Mouse (Mus musculus): ENCODE results near the gene Gpatch8.

Gene Gpatch8

GRCm38 (mm10) chr11:102447497-102447896 is 108.7 kb downstream of the Gpatch8 start, which contains the start of gene Fam171a2:
TSS of gene Fam171a2 (minus strand) at chr11:102447682.
- peak; percentile 93 to 95 for DNase-seq

DNA sequence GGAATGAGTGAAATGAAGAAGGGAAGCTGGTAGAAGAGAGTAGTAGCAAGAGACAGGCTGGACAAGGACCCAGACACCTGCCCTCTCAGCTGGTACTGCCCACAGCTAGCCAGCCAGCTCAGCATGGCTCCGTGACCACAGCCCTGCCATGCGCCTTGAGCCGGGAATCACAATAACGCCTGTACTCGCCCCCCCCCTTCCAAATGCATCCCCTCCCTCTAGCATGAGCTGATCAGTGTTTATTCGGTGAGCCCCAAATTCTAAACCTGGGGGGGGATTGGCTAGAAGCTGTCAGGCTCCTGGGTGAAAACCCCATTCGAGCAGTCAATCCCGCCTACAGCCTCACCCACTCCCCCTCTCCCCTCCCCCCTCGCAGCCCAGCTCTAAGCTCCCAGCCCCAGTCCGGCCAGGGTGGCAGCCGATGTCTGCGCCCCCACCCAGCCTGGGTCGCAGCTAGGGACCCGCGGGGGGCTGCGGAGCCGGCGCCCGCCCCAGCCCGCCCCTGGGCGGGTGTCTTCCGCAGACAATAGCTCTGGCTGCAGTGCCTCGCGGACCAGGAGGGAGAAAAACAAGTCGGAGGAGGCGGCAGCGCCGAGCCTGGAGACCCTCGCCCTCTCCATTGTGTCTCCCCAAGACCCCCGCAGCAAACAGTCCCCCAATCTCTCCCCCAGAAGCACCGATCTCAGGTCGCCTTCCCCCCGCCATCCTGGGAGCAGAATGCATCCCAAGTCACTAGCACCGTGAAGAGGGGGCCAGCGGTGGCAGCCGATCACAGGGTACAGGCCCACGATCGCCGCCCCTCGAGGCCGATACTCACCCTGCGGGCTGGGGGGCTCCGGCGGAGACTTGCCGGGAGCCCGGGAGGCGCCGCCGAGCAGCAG is 109.4 kb downstream of the Gpatch8 start:
- DNase-seq, result peak; percentile 76 to 83

DNA sequence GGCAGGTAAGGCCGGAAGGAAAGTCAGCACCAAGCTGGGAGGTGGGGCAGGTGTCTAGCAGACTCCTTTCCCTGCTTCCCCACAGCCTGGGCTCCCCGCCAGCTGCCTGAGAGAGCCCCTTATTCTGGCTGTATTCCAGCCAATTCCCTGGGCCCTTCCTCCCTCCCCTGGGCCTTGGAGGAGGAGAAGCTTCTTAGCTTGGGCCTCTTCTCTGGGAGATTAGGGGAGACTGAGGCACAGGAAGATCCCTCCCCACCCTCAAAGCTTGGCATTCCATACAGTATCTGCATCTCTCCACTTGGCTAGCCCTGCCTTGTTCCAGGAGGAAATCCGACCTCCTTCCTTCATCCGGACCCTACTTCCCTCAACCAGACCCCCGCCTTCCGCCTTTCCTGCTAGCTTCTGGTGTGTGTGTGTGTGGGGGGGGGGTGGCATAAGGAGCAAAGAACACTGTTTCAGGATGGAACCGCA is 110.3 kb downstream of the Gpatch8 start:
- DNase-seq, result peak; percentile 68 to 77

DNA sequence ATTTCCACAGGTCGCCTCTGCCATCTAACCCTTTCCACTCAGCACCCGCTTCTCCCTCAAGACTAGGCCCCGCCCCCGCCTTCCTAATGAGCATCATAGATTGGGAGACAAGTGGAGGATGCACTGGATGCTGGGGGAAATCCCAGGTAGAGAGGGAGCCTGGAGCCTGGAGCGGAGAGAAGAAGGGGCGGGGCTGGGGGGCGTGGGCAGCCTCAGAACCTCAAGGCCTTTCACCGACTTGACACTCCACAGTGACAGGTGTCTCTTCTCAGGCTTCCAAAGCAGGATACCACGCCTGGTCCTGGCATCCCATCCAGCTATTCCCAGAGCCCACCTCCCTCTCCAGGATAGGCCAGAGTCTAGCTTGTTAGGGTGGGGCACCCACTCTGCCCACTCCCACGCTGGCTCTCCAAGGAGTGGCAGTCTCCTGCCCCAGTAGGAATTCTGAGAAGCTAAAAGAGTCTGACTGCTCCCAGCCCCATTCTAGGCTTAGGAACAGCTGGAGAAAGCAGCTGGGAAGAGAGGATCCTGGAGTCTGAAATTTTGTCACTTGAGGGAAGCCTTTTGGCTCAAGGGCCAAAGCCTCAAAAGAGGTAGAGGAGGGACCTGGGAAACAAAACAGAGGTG is 110.8 kb downstream of the Gpatch8 start:
- peak; percentile 47 to 56 for DNase-seq

- DNase-seq, result no peak
These were observed 111.4 kb downstream of the Gpatch8 start for GRCm38 (mm10) chr11:102444781-102445180.

- no peak for DNase-seq
These were observed 111.9 kb downstream of the Gpatch8 start for GRCm38 (mm10) chr11:102444321-102444720.

- DNase-seq, result no peak
These were observed 112.5 kb downstream of the Gpatch8 start for GRCm38 (mm10) chr11:102443740-102444139.

DNA sequence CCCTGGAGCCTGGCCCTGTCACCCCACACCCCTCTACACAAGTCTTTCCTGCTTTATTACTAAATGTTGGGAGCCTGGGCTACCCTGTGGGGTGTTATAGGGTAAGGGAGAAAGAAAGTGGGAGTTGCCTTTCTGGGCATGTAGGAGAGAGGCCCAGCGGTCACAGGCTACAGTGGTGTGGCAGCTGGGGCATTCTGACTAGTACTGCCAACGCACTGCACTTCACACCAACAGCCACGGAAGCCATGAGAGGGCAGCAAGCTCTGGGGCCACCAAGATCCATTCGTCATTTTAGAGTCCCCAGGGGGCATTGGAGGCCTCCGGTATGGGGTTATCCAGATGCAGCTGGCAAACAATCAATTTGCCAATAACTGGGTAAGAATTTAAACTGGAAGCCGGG is 114.1 kb downstream of the Gpatch8 start:
- DNase-seq, result no peak

- no peak for DNase-seq
These were observed 114.8 kb downstream of the Gpatch8 start for GRCm38 (mm10) chr11:102441434-102441833.

DNA sequence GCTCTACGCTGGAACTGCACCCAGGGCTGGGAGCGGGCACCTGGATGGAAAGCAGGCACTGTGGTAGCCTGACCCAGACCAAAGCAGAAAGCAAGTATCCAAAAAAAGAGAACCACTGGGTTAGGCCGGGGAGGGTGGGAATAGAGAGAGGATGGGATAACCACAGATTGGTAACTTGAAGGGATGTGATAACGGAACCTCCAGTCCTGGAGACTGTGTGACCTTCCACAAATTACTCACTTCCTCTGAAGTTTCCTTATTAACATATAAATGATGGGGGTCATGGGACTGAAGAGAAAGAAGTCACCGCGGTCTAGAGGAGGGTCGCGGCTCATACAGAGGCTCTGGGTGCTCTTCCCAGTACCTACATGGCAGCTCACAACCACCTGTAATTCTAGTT is 115.9 kb downstream of the Gpatch8 start:
- no peak for DNase-seq

DNA sequence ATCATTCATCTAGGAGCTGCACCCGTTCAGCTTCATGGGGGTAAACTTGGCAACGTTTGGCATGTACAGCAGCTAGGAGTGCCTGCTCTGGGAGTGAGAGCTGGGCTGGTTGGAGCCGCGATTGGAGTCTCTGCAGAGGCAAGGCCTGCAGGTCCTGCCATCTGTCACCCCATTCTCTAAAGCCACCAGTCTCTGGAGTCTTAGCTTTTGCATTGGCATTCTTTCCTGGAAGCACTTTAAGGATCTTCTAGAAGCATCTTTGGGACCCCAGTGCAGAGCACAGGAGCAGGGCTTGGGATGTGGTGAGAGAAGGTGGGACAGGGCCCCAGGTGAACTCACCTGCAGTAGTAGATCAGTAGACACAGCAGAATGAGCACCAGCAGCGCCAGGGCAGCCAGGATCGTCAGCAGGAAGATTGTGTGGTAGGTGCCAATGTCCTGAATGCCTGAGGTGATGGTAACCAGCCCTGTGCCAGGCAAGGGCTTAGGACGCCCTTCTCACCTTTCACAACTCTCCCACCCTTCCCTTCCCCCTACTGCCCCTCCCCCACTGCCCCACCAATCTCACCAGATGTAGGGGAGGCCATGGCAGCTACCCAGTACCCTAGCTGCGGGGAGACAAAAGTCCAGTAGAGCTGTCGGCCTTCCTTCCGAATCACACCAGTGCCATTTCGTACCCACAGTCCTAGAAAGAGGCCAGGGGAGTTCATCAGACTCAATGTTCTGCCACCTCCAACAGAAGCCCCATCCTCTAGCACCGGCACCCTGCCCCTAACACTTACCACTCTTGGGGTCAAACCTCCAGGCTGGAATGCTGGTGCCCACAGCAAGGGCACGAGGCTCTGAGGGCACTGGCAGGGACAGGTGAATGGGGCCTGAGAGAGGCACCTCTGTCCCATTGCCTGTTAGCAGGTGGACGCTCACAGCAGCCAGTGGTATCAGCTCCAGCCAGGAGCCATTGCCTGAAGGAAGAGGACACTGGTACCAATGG is 116.8 kb downstream of the Gpatch8 start:
- DNase-seq, result peak in 1 of 2 experiments; percentile 56

DNA sequence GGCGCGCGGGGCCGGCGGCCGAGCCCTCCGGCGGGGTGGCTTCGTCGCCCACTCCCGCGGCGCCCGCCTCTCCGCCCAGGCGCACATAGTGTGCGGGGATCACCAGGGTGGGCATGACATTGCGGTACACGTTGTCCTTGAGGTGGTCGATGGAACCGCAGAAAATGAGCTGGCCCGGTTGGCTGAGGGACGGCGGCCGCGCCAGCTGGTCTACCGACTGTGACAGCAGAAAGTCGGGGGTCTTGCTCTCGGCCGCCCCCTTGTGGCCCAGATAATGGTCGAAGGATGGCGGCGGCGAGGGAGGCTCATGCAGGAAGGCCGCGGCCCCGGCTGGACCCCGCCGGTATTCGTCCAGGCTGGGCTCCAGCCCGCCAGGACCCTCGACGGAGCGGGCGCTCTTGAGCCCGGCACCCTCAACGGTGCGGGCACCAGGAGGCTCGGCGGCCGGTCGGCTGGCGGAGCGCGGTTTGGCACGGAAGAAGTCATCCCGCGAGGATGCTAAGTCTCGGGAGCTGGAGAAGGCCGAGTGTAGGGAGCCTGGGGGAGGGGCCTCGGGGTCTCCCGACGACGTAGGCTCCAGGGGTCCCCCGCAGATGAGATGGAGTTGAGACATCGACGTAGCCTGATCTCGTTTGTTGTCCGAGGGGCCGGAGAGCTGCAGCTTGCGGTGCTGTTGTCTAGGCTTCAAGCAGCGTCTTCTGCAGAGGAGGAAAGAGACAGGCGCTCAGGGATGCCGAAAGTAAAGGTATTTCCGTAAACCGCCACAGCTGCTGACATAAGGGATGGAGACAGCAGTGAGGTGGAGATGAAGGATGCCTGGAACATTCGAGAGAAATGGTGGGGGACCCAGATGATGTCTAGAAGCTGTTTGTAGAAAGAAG is 117.7 kb downstream of the Gpatch8 start:
- peak; percentile 96 to 99 for DNase-seq

DNA sequence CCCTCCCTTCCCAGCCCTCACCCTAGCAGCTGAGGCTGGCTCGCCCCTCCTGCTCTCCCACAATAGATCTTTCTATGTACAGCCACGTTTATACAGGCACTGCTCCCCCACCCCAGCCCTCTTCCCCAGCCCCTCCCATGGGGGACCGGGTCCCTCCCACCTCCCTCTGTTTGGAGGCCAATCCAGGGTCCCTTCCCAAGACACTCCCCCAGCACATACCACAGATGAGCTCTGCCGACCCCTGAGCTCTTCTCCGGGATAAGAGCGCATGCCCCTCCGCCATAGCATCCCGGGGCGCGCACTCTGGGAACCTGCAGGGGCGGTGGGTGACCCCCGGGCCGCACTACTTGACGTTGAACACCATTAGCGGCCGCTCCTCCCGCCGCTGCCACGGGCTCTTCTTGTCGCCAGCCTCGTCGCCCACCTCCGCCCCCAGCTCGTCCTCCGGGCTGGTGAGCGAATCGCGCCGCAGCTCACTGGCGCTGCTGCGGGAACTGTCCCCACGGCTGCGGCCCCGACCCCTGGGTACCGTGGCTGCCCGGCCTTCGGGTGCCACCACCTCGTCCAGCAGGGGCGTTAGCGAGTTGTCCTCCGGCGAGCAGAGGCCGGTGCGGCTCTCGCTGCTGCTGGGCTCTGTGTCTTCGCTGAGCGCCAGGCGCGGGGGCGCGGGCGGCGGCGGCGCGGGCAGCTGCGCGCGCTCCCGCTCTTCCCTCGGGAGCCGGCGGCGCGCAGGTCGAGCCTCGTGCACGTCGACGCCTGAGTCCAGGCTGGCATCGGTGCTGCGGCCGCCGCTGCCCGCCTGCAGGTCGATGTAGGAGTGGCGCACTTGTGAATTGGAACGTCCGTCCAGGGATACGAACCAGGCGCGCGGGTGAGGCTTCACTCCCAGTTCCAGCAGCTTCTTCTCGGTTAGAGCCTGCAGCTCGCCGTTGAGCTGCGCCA is 118.8 kb downstream of the Gpatch8 start:
- peak; percentile 74 to 81 for DNase-seq

DNA sequence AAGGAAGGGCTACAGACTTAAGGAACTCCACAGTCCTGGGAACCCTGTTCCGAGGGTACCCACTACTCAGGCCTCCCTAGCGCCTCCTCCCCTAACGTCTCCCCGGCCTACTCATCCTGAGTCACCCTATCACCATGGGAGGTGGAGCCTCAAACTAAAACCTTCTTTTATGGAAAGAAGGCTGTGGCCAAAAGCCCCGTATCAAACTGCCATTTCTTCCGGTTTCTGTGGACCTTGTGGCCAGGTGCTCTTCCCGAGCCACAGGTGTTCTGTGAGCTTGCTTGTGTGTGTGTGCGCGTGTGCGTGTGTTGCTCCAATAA is 119.8 kb downstream of the Gpatch8 start:
- DNase-seq, result no peak

DNA sequence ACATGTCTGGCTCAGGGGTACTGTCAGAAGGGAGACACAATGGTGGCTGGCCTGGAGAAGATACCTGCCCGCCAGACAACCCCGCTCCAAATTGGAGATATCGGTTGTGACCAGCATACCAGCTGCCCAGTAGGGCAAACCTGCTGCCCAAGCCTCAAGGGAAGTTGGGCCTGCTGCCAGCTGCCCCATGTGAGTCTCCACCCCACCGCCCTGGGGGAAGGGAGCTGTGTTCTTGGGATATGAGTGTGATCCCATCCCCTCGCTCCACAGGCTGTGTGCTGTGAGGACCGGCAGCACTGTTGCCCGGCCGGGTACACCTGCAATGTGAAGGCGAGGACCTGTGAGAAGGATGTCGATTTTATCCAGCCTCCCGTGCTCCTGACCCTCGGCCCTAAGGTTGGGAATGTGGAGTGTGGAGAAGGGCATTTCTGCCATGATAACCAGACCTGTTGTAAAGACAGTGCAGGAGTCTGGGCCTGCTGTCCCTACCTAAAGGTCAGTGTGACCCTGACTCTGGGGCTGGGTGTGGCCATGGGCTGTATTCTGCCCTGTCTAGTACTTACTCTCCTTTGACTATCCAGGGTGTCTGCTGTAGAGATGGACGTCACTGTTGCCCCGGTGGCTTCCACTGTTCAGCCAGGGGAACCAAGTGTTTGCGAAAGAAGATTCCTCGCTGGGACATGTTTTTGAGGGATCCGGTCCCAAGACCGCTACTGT is 120.3 kb downstream of the Gpatch8 start:
- peak; percentile 52 to 71 for DNase-seq

- peak in 1 of 2 experiments; percentile 41 for DNase-seq
These were observed 121.1 kb downstream of the Gpatch8 start for GRCm38 (mm10) chr11:102434816-102435705.

- peak; percentile 96 to 97 for DNase-seq
These were observed 121.8 kb downstream of the Gpatch8 start for GRCm38 (mm10) chr11:102434406-102434805.

GRCm38 (mm10) chr11:102433866-102434265 is 122.3 kb downstream of the Gpatch8 start:
- DNase-seq, result no peak

DNA sequence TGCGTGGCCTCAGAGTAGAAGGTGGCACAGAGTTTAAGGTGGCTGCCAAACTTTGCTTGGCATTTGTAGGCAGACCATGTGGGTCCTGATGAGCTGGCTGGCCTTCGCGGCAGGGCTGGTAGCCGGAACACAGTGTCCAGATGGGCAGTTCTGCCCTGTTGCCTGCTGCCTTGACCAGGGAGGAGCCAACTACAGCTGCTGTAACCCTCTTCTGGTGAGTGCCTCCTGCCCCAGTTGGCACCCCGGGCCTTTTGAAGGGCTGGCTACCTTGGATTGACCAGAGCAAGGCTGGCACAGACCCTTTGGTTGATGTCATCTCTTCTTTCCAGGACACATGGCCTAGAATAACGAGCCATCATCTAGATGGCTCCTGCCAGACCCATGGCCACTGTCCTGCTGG is 123.3 kb downstream of the Gpatch8 start:
- DNase-seq, result peak; percentile 83 to 86
